Mouse (Mus musculus): ENCODE results near the gene Rsf1.

Gene Rsf1

GRCm38 (mm10) chr7:97579067-97579975 lies at the start of gene Rsf1, which contains the start of gene Aamdc:
TSS of gene Rsf1 (plus strand) at chr7:97579889.
TSS of gene Aamdc (minus strand) at chr7:97579497.
- DNase-seq: peak; percentile 96

- DNase-seq: no peak
Observed at GRCm38 (mm10) chr7:97535531-97535930, 44.2 kb upstream of the Rsf1 start.

GRCm38 (mm10) chr7:97536571-97536970 lies 43.1 kb upstream of the Rsf1 start:
- DNase-seq: no peak

- no peak for DNase-seq
Observed at GRCm38 (mm10) chr7:97546462-97546861, 33.2 kb upstream of the Rsf1 start.

GRCm38 (mm10) chr7:97549301-97549700 lies 30.4 kb upstream of the Rsf1 start:
- DNase-seq: no peak

GRCm38 (mm10) chr7:97550673-97551072 lies 29.0 kb upstream of the Rsf1 start:
- no peak for DNase-seq

- no peak for DNase-seq
Observed at GRCm38 (mm10) chr7:97563576-97563975, 16.1 kb upstream of the Rsf1 start.

GRCm38 (mm10) chr7:97569372-97569771 lies 10.3 kb upstream of the Rsf1 start:
- no peak for DNase-seq

- DNase-seq: no peak
Observed at GRCm38 (mm10) chr7:97570389-97570788, 9.3 kb upstream of the Rsf1 start.

- DNase-seq: peak; percentile 42
Observed at GRCm38 (mm10) chr7:97578361-97579066, 1.2 kb upstream of the Rsf1 start.

GRCm38 (mm10) chr7:97579976-97580842 lies 520 bp downstream of the Rsf1 start:
- no peak for DNase-seq

- DNase-seq: peak; percentile 89
Observed at GRCm38 (mm10) chr7:97580843-97581214, 1.1 kb downstream of the Rsf1 start.

- no peak for DNase-seq
Observed at GRCm38 (mm10) chr7:97588506-97588905, 8.8 kb downstream of the Rsf1 start.

- no peak for DNase-seq
Observed at GRCm38 (mm10) chr7:97590488-97590887, 10.8 kb downstream of the Rsf1 start.

- no peak for DNase-seq
Observed at GRCm38 (mm10) chr7:97591336-97591735, 11.6 kb downstream of the Rsf1 start.

- no peak for DNase-seq
Observed at GRCm38 (mm10) chr7:97592396-97592795, 12.7 kb downstream of the Rsf1 start.

- DNase-seq: no peak
Observed at GRCm38 (mm10) chr7:97593535-97593934, 13.8 kb downstream of the Rsf1 start.

- DNase-seq: no peak
Observed at GRCm38 (mm10) chr7:97598548-97598947, 18.9 kb downstream of the Rsf1 start.

GRCm38 (mm10) chr7:97621346-97621745 lies 41.7 kb downstream of the Rsf1 start:
- DNase-seq: peak; percentile 32

- peak; percentile 27 for DNase-seq
Observed at GRCm38 (mm10) chr7:97622676-97623075, 43.0 kb downstream of the Rsf1 start.

GRCm38 (mm10) chr7:97623402-97623801 lies 43.7 kb downstream of the Rsf1 start:
- no peak for DNase-seq

- DNase-seq: no peak
Observed at GRCm38 (mm10) chr7:97629351-97629750, 49.7 kb downstream of the Rsf1 start.

- no peak for DNase-seq
Observed at GRCm38 (mm10) chr7:97631290-97631689, 51.6 kb downstream of the Rsf1 start.

Measured in kidney, postnatal 14 days (tissue).